Mouse (Mus musculus): ENCODE data around the gene Itgb8.

Gene Itgb8

DNA sequence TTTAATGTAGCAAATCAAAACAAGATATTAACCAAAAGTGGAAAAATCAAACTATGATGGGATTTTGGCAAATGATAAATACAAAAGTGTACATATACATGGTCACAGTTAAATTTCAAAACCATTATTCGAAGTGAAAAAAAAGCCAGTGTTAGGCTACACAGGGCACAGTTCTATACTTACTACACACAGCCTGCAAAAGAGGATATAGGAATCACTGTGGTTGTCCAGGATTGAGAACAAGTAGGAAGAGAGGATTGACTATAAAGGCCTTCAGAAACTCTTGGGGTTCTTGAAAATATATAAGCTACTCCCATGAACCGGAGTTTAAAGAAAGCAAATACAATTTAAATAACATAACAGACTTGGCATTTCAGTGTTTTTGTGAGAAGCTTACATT lies 87.6 kb downstream of the Itgb8 start:
- DNase-seq (ENCODE audit: extremely low read depth, insufficient read length, low spot score), result no peak

DNA sequence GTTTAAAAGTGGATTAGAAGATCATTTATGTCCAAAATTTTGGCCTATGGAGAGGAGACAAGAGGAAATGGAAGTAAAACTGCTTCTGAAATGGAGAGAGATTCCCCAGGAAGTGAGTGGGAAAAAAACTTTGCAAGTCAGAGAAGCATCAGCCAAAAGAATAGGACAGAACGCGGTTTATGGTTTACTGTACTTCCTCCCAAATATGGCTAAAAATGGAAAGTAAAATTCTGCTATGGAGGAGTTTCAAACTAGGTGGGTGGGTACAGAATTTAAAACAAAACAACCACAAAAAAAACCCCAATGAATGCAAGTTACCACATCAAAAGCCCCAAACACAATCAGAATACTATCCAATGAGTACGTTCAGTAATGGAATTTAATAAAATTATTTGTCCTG lies 90.8 kb downstream of the Itgb8 start:
- no peak for DNase-seq (ENCODE audit: extremely low read depth, insufficient read length, low spot score)

DNA sequence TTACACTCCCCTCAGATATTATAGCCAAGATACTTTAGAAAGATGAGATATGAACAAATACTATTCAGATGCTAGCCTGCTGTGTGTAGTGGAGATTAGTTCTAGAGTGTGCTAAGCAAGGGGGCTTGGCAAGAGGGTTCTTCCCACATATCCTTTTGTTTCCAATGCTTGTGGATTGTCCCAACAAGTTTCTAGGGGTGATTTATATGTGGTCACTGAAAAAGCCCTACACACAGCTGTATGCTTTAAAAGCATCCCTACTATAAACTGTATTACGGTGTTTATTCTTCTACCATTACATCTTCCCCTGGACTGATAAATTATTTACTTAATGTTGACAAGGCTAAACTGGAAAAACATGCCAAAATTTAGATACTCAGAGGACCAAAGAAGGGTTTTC lies 92.6 kb downstream of the Itgb8 start:
- no peak for DNase-seq (ENCODE audit: extremely low read depth, insufficient read length, low spot score)

DNA sequence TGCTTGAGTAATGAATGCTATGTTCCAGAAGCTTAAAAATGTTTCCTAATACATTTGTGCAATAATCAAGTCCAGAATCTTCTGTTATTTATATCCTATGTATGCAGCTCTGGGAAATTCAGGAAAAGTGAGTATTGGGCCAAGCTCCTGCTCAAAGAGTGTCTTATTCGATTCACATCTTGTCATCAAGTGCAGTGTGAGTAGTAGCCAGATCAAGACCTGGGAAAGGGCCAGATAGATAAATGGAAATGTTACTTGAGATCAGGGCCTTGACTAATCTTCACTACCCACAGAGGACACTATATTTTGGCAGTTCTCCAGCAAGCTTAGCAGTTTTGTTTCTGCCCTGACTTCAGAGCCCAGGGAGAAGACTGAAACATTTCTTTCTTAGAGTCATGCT lies 100.7 kb downstream of the Itgb8 start:
- DNase-seq (ENCODE audit: extremely low read depth, insufficient read length, low spot score), result no peak

DNA sequence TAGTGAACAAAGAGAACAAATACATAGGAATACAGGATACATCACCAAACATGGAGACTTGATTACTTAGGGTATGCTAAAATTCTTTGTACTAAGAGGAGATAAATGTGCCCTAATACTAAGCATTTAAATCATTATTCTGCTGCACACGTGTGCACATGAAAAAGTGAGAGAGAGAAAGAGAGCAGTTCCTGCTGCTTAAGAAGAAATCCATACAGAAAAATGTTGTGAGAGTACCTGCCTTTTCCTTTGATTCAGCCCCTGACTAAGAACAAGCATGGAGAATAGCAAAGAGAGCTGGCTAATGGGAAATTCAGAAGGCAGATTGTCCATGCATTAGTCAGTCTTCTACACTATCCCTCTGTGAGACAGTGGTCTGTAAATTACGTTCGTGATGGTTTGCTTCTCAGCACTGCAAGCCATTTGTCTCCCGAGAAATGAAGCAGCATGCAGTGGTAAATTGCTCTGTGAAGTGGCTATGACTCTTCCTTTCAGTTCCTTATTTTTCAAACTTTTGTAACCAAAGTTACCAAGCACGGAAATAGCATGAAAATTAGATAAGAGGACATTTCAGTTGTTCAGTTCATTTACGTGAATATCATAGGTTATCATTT lies 125.0 kb downstream of the Itgb8 start:
- no peak for DNase-seq (ENCODE audit: extremely low read depth, insufficient read length, low spot score)

DNA sequence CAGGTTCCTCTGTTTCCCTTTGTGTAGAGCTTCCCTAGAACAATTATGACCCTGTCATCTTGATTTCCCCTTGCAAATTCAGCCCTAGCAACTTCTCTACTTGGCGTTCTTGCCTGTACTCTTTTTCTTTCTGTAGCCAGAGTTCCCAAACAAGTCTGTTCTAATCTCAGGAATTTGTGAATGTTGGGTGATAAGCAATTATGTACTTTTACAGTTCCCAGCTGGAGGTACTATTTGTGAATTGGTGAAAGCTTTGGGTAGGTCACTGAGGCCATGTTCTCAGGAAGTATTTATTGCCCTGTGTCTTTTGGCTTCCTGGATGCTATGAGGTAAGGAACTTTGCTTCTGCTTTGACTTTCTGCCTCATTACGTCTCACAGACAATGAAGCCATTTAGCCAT lies 128.5 kb downstream of the Itgb8 start:
- no peak for DNase-seq (ENCODE audit: extremely low read depth, insufficient read length, low spot score)
